Mouse (Mus musculus) intestine, embryonic 15.5 days (tissue): ENCODE measurements around the gene Rasgef1c. TPM values are rescaled to one million over a fixed set of nuclear protein-coding genes. Genes with fewer than 3 reads are reported as not detected.

ENCODE experiments used
- ATAC-seq: fragments of 200-750 bp; cut with Nextera tagmentation; 2 replicates; pipeline ENCODE4 v1.8.0; 2017; ENCODE audit warnings: moderate TSS enrichment, moderate library complexity
- H3K27ac ChIP-seq: fragments of 300-500 bp; sonication (generic); 2 replicates; pipeline ENCODE4 v1.5.1; 2015; ENCODE audit warnings: mild to moderate bottlenecking, inconsistent platforms
- H3K27me3 ChIP-seq: fragments of 300-500 bp; sonication (generic); replicated peaks from 2 replicates; pipeline ENCODE4 v1.6.1; 2015; ENCODE audit warnings: inconsistent platforms
- H3K36me3 ChIP-seq: fragments of 300-500 bp; sonication (generic); 2 replicates; pipeline ENCODE4 v1.6.1; 2015; ENCODE audit warnings: inconsistent platforms
- H3K4me1 ChIP-seq: fragments of 300-500 bp; sonication (generic); replicated peaks from 2 replicates; pipeline ENCODE4 v1.6.1; 2015; ENCODE audit warnings: inconsistent platforms
- H3K4me2 ChIP-seq: fragments of 300-500 bp; sonication (generic); replicated peaks from 2 replicates; pipeline ENCODE4 v1.6.1; 2015; ENCODE audit warnings: mild to moderate bottlenecking, inconsistent platforms
- H3K4me3 ChIP-seq: fragments of 300-500 bp; sonication (generic); replicated peaks from 2 replicates; pipeline ENCODE4 v1.5.1; 2015; ENCODE audit warnings: inconsistent platforms
- H3K9ac ChIP-seq: fragments of 300-500 bp; sonication (generic); 2 replicates; pipeline ENCODE4 v1.6.1; 2015; ENCODE audit warnings: inconsistent platforms
- H3K9me3 ChIP-seq: fragments of 300-500 bp; sonication (generic); 2 replicates; pipeline ENCODE4 v1.6.1; 2016; ENCODE audit warnings: inconsistent platforms
- WGBS: fragments of 180-500 bp; shearing (Covaris S2); methylation state at CpG from one replicate; pipeline ENCODE4 v1.1.7; 2015; 5-methylcytosine and 5-hydroxymethylcytosine counted together
- polyA plus RNA-seq: library from polyadenylated mRNA; unstranded; fragments of >200 nt; fragmentation: Nextera tagmentation; extraction: Ambion mirVana; gene quantifications from 2 replicates; pipeline ENCODE4 v1.2.1, GENCODE M21; 2015

Rasgef1c gene
- polyA plus RNA-seq, 1 experiment from 2014 or later = 0.36 TPM

- H3K9me3 ChIP-seq = no peaks in the 10 kb centered on the region
- no peak for ATAC-seq
- no peak overlapping the region for H3K9ac ChIP-seq
- WGBS = 64% methylated on average over 7 of the region's 7 CpGs
- H3K27ac ChIP-seq = no peak overlapping the region
- H3K36me3 ChIP-seq = no peaks in the 10 kb centered on the region
- H3K4me1 ChIP-seq = no peaks in the 10 kb centered on the region
- no peak overlapping the region for H3K4me3 ChIP-seq
- no peak overlapping the region for H3K4me2 ChIP-seq
- no peaks in the 10 kb centered on the region for H3K27me3 ChIP-seq
Observed at GRCm38 (mm10) chr11:50017511-50017910, 115.9 kb downstream of the Rasgef1c start.

GRCm38 (mm10) chr11:50018848-50019247 is 117.2 kb downstream of the Rasgef1c start:
- Histone ChIP-seq H3K27me3 (no peaks in the 10 kb centered on the region), H3K9me3 (no peaks in the 10 kb centered on the region), H3K4me2 (no peak overlapping the region), H3K4me1 (no peaks in the 10 kb centered on the region), H3K4me3 (no peak overlapping the region), H3K36me3 (no peaks in the 10 kb centered on the region), H3K9ac (no peak overlapping the region), H3K27ac (no peak overlapping the region)
- no peak for ATAC-seq

GRCm38 (mm10) chr11:50022085-50022484 is 120.5 kb downstream of the Rasgef1c start:
- no peak overlapping the region for H3K27ac ChIP-seq
- no peak for ATAC-seq
- 69% methylated on average over 3 of the region's 3 CpGs for WGBS
- H3K9me3 ChIP-seq = no peaks in the 10 kb centered on the region
- peaks cover 5% of the 10 kb centered on the region for H3K4me1 ChIP-seq
- H3K27me3 ChIP-seq = no peaks in the 10 kb centered on the region
- H3K4me3 ChIP-seq = no peak overlapping the region
- no peak overlapping the region for H3K4me2 ChIP-seq
- H3K36me3 ChIP-seq = no peaks in the 10 kb centered on the region
- no peak overlapping the region for H3K9ac ChIP-seq

- Histone ChIP-seq H3K4me3 (no peak overlapping the region), H3K27ac (no peak overlapping the region), H3K36me3 (no peaks in the 10 kb centered on the region), H3K4me2 (peak overlapping the region; percentile 92), H3K9me3 (no peaks in the 10 kb centered on the region), H3K9ac (no peak overlapping the region), H3K27me3 (no peaks in the 10 kb centered on the region), H3K4me1 (peaks cover 5% of the 10 kb centered on the region)
- ATAC-seq = peak; percentile 17; the same call in 1 of the 2 replicates
- 63% methylated on average over 6 of the region's 6 CpGs for WGBS
Observed at GRCm38 (mm10) chr11:50024445-50024832, 122.8 kb downstream of the Rasgef1c start.

GRCm38 (mm10) chr11:50024833-50025720 is 123.4 kb downstream of the Rasgef1c start, which contains the start of gene Rnf130:
Rnf130 (plus strand) TSS chr11:50025346.
- under 1% methylated on average over 107 of the region's 129 CpGs for WGBS
- peak; percentile 95 for ATAC-seq

GRCm38 (mm10) chr11:50025721-50026520 is 124.3 kb downstream of the Rasgef1c start:
- H3K9me3 ChIP-seq = no peaks in the 10 kb centered on the region
- peak overlapping the region; percentile 84 for H3K4me3 ChIP-seq
- H3K36me3 ChIP-seq = no peaks in the 10 kb centered on the region
- H3K4me1 ChIP-seq = peaks cover 5% of the 10 kb centered on the region
- WGBS = 7% methylated on average over 24 of the region's 24 CpGs
- peak overlapping the region; percentile 94 for H3K9ac ChIP-seq
- H3K27me3 ChIP-seq = no peaks in the 10 kb centered on the region
- ATAC-seq = no peak; the same call in 1 of the 2 replicates
- peak overlapping the region; percentile 92 for H3K4me2 ChIP-seq
- peak overlapping the region; percentile 91 for H3K27ac ChIP-seq

More at GRCm38 (mm10) chr11:50024833-50025720, 123.4 kb downstream of the Rasgef1c start, which contains the start of gene Rnf130:
- H3K9ac ChIP-seq = peak within 1 kb of the TSS; percentile 94
- H3K4me1 ChIP-seq = peaks cover 5% of the 10 kb centered on the region
- peak within 1 kb of the TSS; percentile 91 for H3K27ac ChIP-seq
- peak within 1 kb of the TSS; percentile 92 for H3K4me2 ChIP-seq
- no peaks in the 10 kb centered on the region for H3K9me3 ChIP-seq
- no peaks in the 10 kb centered on the region for H3K27me3 ChIP-seq
- peak within 1 kb of the TSS; percentile 84 for H3K4me3 ChIP-seq
- no peaks in the 10 kb centered on the region for H3K36me3 ChIP-seq

- 30% methylated on average over 3 of the region's 3 CpGs for WGBS
- H3K4me1 ChIP-seq = peaks cover 5% of the 10 kb centered on the region
- no peaks in the 10 kb centered on the region for H3K9me3 ChIP-seq
- no peaks in the 10 kb centered on the region for H3K27me3 ChIP-seq
- no peak for ATAC-seq
- peak overlapping the region; percentile 84; the same call in 1 of the 2 replicates for H3K4me3 ChIP-seq
- no peak overlapping the region for H3K9ac ChIP-seq
- H3K4me2 ChIP-seq = peak overlapping the region; percentile 92
- H3K36me3 ChIP-seq = no peaks in the 10 kb centered on the region
- H3K27ac ChIP-seq = no peak overlapping the region
Observed at GRCm38 (mm10) chr11:50026521-50027090, 125.0 kb downstream of the Rasgef1c start.

GRCm38 (mm10) chr11:50028416-50028815 is 126.8 kb downstream of the Rasgef1c start:
- no peak for ATAC-seq

More at GRCm38 (mm10) chr11:50028416-50028815, 126.8 kb downstream of the Rasgef1c start:
- Histone ChIP-seq H3K4me1 (peaks cover 5% of the 10 kb centered on the region), H3K9me3 (no peaks in the 10 kb centered on the region), H3K36me3 (no peaks in the 10 kb centered on the region), H3K4me2 (no peak overlapping the region), H3K9ac (no peak overlapping the region), H3K27me3 (no peaks in the 10 kb centered on the region), H3K27ac (no peak overlapping the region), H3K4me3 (no peak overlapping the region)

Other genes starting within 250 kb of the Rasgef1c start
- not detected in 2 replicates for gene Scgb3a1, start 238.2 kb upstream of the Rasgef1c start, polyA plus RNA-seq
- 42.3 and 47.5 TPM in 2 replicates for gene Cnot6, start 189.1 kb upstream of the Rasgef1c start, polyA plus RNA-seq
- gene Gfpt2, start 107.7 kb upstream of the Rasgef1c start, polyA plus RNA-seq = 6.5 and 6.7 TPM in 2 replicates
- 29.9 and 32.1 TPM in 2 replicates for gene Mapk9, start 55.1 kb upstream of the Rasgef1c start, polyA plus RNA-seq
- gene Rnf130, start 123.5 kb downstream of the Rasgef1c start, polyA plus RNA-seq = 41.0 and 47.9 TPM in 2 replicates
- 30.4 and 31.5 TPM in 2 replicates for gene Tbc1d9b, start 229.6 kb downstream of the Rasgef1c start, polyA plus RNA-seq